Mouse (Mus musculus): Measurements from ENCODE around the gene Exoc6b.
A peak's percentile ranks its signal among the peaks of the same experiment; 100 is the strongest.

Gene Exoc6b

DNA sequence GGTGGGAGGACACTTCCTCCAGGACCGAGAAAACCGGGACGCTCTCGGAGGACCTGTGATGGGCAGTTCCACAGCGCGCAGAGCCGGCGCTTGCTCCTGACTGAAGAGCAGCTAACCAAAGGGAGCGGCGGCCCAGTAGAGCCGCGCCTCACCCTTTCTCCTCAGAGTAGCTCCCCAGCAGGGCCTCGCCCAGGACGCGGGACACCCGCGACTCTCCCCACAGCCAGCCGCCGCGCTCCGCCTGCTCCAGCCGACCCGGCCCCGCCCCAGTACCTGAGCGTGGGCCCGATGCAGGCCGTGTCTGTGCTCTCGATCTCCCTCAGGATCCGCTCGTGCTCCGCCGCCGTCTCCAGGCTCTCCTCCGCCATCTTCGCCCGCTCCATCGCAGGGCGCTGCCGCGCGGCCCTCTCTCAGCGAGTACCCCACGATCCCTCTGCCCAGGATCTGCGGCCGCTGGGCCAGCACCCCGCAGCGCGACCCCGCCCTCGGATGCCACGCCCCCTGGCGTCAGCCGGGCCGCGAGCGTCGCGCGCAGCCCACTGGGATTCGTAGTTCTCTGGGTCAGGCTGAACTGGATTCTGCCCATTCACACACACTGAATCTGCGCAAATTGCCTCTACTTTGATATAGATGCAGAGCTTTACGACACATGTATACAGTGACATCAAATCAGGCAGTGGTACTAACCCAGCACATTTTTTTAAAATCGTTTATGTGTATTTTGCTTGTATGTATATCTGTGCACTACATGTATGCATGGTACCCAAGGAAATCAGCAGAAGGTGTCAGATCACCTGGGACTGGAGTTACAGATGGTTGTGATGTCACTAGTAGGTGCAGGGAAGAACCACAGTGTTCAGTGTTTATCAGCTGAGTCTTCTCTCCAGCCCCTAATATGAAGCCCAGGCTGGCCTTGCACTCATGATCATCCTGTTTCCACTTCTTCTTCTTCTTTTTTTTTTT, at the start of gene Exoc6b:
Gene Exoc6b, minus strand, starts transcription at position 491 of the 963 bp plus-strand sequence.
- peak; percentile 89 for DNase-seq (ENCODE audit: low read depth, low spot score)

DNA sequence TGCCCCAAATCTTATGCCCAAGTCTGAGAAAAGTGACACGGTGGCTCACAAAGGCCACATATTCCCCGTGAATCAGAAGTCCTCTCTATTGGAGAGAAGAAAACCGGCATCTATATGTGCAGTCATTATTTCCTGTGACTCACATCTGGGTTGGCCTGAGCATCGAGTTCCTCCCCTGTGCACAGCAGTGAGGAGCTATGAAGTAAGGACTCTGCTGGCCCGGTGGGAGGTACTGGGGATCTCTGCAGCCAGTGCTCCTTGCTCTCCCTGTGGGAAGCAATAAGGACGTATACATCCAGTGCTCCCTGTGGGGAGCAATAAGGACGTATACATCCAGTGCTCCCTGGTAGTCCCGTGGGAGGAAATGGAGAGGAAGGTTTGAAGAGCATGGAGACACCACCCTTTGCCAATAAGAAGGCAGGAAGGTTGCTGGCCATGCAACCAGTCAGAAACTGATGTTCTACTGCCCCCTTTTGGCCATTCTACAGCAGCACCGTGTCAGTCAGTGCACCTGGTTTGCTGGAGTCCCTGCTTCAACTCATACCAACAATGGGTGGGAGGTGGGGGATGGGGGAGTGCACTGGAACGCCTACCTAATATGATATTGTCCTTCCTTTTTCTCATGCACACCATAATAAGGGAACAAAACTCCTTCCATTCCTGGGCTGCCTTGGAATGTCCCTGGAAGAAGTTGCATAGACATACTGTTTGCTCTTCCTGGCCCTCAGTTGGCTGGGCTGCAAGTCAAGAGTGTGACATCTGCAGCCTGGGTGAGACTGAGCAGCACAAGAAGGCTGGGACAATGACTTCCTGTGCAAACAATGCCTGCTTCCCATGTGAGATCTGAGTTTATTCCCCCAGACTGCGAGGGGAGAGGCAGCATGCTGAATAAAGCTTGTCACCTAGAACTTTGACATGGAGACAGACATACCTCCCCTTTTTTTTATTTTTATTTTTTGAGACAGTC, 48.5 kb upstream of the Exoc6b start:
- peak; percentile 84 for DNase-seq (ENCODE audit: low read depth, low spot score)

DNA sequence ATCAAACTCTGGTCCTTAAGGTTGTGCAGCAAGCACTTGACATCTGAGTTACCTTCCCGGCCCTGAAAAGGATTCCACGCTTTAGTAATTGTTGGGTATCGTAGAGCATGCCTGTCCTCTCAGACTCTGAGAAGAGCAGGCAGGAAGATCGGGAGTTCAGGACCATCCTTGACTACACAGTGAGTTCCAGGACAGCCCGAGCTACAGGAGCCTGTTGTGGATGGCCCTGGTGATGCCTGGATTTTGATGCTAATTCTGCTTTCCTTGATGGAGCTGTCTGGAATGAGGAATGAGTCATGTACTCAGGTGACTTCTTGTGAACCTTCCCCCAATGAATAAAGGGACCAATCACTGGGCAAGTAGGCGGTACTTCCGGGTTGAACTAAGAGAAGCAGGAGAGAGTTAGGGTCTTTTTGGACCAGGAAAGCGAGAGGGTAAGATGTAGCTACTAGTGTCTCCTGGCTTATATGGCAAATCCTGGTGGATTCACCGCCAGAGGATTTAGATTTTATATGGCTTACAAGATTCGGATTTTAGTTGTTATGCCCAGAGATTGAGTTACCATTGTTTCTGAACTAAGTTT, 35.8 kb upstream of the Exoc6b start:
- peak; percentile 89 for DNase-seq (ENCODE audit: low read depth, low spot score)

DNA sequence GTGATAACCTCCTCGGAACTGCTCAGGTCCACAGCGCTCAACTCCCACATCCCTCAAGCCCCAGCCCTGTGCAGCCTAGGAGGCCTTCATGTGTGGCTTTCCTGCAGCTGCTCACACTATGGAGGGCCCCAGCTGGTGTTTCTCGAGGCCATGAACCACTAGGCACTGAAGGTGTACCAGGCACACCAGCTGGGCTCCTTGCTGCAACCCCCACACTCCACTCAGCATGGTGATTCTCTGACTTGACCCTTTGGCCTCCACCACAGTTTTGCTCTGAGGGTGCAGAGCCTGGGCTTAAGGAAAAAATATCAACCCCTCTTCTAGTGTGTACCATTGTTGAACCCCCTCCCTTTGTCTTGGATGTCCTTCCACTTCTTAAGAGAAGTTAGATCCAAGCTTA, 34.0 kb upstream of the Exoc6b start:
- DNase-seq (ENCODE audit: low read depth, low spot score) = no peak

DNA sequence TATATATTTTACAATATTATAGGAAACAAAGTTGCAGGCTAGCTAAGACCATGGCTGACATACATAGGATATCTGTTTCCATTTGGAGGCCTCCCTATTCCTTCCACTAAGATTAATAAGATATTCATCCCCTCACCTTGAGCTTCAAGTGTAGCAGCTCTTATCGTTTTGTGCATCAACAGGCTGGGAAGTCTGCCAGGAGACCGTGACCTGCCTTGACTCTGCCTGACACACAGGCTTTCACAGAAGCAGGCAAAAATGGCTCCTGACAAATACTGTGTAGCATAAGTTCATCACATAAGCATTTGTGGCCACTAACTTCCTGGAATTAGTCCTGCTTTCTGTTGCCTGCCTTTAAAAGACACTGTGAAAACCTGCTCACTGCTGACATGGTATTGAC, 27.1 kb upstream of the Exoc6b start:
- no peak for DNase-seq (ENCODE audit: low read depth, low spot score)

DNA sequence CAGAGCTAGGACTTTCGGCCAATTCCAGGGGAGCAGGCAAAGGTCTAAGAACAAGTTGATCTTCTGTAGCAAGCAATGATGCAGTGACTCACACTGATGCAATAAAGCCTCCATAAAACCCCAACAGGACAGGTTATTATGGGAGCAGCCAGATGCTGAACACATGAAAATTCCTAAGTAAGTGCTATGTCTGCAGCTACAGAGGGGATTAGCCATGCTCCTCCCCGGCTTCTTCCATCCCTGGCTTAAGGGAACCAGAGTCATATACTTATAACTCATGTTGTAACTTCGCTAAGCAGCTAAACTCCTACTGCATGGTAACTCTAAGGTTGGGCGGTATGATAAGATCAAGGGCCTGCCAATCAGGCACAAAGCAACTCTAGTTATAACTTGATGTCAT, 18.1 kb upstream of the Exoc6b start:
- no peak for DNase-seq (ENCODE audit: low read depth, low spot score)

DNA sequence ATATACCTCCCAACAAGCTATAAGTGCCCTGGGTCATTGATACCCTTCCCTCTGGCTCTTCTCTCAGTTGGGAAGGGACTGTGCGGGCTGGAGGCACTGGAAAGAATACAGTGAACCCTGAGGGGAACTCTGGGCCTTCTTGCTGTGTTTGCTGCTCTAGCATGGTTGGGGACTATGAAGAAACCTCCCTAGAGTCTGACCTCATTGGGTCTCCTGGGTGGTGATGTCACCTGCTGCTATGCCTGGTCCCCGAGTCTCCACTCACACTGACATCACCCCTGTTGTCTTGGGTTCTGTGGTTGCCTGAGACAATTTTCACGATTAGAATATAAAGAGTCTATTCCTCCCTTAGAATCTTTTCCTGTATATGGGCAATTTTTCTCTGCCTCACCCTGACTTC, 17.3 kb upstream of the Exoc6b start:
- no peak for DNase-seq (ENCODE audit: low read depth, low spot score)

DNA sequence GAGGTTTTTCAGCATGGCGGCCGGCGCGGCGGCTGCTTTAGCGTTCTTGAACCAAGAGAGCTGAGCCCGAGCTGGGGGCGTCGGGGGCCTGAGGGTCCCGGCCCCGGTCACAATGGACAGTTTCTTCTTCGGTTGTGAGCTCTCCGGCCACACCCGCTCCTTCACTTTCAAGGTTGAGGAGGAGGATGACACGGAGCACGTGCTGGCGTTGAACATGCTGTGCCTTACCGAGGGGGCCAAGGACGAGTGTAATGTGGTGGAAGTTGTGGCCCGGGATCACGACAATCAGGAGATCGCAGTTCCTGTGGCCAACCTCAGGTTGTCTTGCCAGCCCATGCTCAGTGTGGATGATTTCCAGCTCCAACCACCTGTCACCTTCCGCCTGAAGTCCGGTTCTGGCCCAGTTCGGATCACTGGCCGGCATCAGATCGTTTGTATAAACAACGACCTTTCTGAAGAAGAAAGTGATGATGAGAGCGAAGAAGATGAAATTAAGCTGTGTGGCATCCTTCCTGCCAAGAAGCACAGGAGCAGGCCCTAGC, 6.9 kb upstream of the Exoc6b start:
- DNase-seq (ENCODE audit: low read depth, low spot score) = peak; percentile 43

DNA sequence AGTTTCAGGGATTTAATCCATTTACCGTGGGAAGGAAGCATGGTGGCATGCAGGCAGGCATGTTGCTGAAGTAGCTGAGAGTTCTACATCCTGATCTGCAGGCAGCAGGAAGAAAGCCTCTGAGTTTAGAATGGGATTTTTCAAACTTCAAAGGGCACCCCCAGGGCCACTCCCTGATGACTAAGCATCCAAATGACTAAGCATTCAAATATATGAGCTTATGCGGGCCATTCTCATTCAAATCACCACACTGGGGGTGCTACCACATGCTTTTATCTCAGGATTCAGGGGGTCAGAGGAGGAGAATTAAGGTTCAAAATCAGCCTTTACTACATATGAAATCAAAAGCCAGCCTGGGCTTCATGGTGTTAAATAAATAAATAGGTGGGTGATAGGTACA, 5.7 kb upstream of the Exoc6b start:
- DNase-seq (ENCODE audit: low read depth, low spot score) = peak; percentile 74

DNA sequence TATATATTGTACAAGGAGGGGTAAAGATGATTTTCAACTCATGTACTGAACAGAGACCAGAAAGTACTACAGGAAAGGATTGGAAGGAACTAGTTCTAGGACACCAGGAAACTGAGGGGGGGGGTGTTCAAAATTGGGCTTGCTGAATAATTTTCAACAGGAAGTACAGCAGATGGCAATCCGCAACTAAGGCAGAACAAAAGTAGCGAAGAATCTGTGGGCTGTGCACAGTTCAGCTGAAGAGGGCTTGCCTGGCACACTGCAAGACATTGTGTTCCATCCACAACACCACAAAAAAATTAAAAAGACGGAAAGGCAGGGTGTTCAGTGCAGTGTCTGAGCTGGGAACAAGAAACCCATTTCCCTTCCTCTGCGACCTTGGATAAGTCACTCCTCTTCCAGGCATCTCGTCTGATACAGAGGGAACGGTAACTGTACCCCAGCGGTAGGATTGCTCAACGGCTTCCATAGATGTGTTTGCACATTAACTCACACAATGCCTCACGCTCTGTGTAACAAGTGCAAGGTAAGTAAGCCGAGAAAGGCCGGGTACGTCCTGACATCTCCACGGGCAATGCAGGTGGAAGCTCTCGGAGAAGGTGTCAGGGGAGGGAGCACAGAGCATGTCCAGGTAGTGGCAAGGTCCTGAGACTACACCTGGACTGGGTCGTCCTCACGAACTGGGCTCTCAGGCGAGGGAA, 841 bp downstream of the Exoc6b start:
- peak; percentile 60 for DNase-seq (ENCODE audit: low read depth, low spot score)

DNA sequence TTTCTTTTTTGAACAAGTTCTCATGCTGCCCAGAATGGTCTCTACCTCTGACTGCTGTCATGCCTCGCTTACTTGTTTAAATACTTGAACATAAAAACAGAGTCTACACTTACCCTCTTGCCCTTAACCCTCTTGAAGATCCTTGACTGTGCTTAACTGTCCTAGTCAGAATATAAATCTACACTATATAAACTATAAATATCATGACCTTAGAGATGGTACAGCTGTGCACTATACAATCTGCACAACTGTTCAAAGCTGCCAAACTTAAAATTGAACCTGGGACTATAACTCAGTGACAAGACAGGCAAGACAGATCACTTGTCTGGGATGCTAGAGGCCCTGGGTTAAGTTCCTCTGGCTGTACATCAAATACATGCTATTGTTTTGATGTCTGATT, 11.7 kb downstream of the Exoc6b start:
- DNase-seq (ENCODE audit: low read depth, low spot score) = no peak

DNA sequence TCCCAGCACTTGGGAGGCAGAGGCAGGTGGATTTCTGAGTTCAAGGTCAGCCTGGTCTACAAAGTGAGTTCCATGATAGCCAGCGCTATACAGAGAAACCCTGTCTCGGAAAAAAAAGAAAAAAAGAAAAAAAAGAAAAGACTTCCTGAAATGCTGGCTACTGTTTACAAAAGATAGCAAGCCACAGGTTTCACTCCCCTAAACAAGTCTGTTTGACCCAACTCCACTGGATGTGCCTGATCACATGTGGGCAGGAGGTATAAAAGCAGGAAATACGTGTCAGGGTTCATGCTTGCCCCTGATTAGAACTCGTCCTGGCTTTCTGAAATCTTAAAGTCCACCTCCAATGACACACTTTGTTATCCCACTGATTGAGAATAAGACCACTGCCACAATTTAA, 18.2 kb downstream of the Exoc6b start:
- peak; percentile 12 for DNase-seq (ENCODE audit: low read depth, low spot score)

DNA sequence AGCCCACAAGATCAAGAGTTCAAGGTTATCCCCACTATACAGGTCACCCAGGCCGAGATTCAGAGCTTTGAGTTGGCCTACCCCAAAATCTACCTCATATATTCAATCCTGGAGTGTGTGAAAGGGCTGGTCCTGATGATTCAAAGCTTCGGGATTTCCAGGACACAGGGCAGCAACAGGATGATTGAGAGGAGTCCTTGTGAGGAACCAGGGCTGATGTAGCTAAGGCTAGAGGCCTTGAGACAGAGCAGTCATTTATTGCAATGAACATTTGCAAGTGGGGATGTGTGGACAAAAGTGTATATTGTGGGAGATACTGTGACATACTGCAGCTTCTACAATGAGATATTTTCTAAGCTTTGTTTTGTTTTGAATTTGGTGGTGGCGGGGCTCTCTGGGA, 22.8 kb downstream of the Exoc6b start:
- no peak for DNase-seq (ENCODE audit: low read depth, low spot score)

DNA sequence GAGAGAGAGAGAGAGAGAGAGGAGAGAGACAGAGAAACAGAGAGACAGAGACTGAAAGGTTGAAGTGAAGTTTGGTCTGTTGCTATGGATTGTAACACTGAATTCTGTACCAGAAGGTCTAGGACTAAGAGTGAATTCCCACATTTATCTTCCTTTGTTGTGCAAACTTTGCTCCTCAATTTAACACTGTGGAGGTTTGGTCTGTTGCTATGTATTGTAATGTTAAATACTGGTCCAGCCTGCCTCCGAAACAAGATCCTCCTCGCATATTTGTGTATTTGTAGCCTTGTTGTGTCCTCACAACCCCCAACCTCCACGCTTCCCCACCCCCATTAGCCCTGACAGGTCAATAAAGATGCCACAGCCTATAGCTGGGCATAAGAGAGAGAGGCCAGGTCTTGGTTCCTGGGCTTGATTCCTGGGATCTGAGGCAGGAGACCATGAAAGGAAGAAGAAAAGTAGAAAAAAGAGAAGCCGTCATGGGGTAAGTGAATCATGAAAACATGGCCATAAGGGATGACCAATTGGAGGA, 24.6 kb downstream of the Exoc6b start:
- peak; percentile 81 for DNase-seq (ENCODE audit: low read depth, low spot score)

DNA sequence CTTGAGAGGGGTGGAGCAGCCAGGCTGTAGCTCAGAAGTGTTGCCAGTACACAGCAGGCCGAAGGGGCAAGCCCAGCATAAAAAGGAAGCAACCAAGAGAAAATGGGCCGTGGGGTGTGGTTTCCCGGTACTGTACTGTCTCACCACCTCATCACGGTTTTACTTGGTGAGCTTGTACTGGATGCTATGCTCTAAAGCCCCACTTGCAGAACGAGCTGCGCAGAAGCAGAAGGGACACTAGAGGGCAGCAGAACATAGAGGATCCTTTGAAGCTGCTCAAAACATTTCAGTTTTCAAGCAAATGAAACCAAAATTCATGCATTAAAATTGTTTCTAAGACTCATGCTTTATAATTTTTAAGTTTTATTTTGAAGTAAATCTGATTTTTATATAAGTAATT, 31.6 kb downstream of the Exoc6b start:
- peak; percentile 84 for DNase-seq (ENCODE audit: low read depth, low spot score)

DNA sequence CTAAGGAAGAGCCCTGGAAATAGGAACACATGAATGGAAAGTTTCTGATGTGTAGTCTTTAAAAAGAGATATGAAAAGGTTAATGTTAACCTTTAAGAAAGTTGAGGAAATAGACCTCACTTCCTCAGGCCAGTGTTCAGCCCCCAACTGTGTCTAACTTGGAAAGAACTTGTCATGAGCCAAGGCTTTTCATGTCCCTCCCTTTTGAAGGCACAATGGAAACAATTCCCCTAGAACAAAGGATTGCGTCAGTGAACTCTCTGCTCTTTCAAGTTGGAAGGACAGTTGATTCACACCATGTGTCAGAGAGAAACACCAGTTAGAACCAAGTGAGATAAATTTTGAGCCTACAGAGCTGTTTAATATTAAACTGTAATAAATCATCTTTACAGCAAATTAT, 39.6 kb downstream of the Exoc6b start:
- peak; percentile 84 for DNase-seq (ENCODE audit: low read depth, low spot score)

DNA sequence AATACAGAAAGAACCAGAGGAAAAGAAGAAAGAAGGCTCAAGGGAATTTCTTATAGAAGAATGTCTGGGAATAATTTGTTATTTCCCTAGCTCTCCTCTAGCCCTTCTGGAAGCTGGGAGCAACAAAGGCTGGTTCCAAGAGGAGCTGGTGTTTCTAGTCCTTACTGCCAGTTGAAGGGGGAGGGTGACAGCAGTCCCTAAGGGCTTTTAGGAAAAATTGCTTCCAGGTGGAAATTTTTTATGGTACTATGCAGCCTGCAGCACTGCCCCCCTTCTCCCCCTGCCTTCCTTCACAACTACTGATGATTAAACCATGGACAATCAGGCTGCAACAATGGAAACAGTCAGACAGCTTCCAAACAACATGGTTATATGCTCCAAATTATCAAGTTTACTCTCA, 44.9 kb downstream of the Exoc6b start:
- DNase-seq (ENCODE audit: low read depth, low spot score) = no peak

DNA sequence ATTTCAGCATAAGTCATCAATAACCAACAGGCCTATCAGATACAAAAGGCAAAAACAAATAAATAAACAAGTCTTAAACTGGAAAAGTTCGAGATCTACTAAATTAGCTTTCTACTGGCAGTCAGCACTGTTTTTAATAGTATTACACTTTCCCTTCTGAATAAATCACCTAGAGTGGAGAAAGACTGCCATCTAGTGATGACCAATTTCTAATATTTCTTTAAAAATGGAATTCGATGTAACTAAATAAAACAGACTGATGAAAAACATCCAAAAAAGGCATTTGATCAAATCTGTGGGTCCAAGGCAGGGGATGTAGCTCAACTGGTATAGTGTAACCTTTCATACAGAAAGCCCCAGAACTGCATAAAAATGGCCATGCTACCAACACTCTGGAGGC, 52.3 kb downstream of the Exoc6b start:
- no peak for DNase-seq (ENCODE audit: low read depth, low spot score)

DNA sequence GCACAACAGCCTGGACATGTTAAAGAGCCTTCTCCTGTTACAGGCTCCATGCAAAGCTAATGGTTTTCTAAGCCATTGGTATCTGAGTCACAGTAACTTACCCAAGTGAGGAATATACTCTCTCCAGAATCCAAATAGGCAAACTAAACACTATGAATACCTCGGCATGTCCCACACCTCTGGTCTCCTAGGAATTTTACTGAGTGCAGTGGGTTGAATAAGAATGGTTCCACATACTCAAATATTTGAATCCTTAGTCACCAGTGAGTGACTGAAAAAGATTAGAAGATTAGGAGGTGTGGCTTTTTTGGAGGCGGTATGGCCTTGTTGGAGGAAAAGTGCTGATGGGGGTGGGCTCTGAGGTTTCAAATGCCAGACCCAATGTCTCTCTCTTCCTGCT, 55.4 kb downstream of the Exoc6b start:
- DNase-seq (ENCODE audit: low read depth, low spot score) = peak; percentile 18

DNA sequence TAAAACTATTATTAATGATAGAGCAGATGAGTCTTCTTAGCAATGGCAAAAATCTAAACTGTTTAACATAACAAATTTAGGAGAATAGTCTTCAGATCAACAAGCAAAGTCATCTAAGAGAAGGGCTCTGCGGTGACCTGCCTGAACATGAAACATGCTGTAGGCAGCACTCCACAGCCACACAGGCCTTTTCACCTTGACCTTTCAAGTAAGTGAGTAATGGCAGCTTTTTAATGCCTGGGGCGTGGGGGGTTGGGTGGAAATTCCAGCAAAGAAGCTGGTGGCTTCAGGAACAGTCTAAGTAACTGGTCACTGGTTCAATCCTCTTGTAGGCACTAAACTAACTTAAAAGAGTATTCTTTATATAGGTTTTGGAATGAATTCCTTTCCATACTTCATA, 58.9 kb downstream of the Exoc6b start:
- peak; percentile 88 for DNase-seq (ENCODE audit: low read depth, low spot score)

DNA sequence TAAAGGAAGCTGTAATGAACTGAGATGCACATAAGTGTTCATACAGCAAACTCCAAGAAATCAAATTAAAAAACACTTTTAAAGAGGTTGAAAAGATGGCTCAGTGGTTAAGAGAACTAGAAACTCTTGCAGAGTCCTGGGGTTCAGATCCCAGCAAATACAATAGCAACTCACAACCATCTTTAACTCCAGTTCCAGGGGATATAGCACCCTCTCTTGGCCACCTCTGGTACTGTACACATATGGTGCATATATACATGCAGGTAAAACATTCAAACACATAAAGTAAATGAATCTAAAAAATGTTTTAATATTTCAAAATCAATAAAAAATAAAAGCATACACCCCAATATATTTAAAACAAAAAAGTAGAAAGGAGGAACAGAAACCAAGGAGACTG, 73.9 kb downstream of the Exoc6b start:
- peak; percentile 61 for DNase-seq (ENCODE audit: low read depth, low spot score)
